Mouse (Mus musculus) myocyte (in vitro differentiated cells): ENCODE measurements around the gene Olfr235.

Source experiments
- E2F4 ChIP-seq: IDR thresholded peaks from one replicate; pipeline ENCODE4 v1.6.1; 2011; ENCODE audit warnings: mild to moderate bottlenecking, control low read depth, moderate library complexity; ENCODE audit not compliant: insufficient read depth
- MYOG ChIP-seq, 3 experiments: IDR thresholded peaks; one replicate each; pipeline ENCODE4 v1.6.1; 2011; ENCODE audit warnings: control low read depth in 2 of 3, low read depth in 2 of 3, mild to moderate bottlenecking in 2 of 3; ENCODE audit not compliant: insufficient read length in 2 of 3, control insufficient read depth in 1 of 3, insufficient read depth in 1 of 3
- POLR2A ChIP-seq: IDR thresholded peaks from one replicate; pipeline ENCODE4 v1.6.1; 2011; ENCODE audit warnings: low read depth, mild to moderate bottlenecking, control low read depth, moderate library complexity; ENCODE audit not compliant: insufficient read length
- SRF ChIP-seq: IDR thresholded peaks from one replicate; pipeline ENCODE4 v1.6.1; 2011; ENCODE audit warnings: low read depth; ENCODE audit not compliant: control insufficient read depth, insufficient read length
- TCF12 ChIP-seq: IDR thresholded peaks from one replicate; pipeline ENCODE4 v1.6.1; 2011; ENCODE audit warnings: mild to moderate bottlenecking, control low read depth; ENCODE audit not compliant: poor library complexity, insufficient read depth, severe bottlenecking
- USF1 ChIP-seq: IDR thresholded peaks from one replicate; pipeline ENCODE4 v1.6.1; 2011; ENCODE audit warnings: low read depth, mild to moderate bottlenecking, control low read depth, moderate library complexity

- no peak for TF ChIP-seq SRF
- TF ChIP-seq POLR2A = no peak
- no peak for TF ChIP-seq MYOG (IDR thresholded peaks at IDR 0.05; ENCODE audit: control insufficient read depth in 1 of 3, insufficient read depth in 1 of 3, insufficient read length in 2 of 3, low read depth in 2 of 3)
- TF ChIP-seq USF1 = no peak
- TF ChIP-seq E2F4 = no peak
- no peak for TF ChIP-seq TCF12
Measured at GRCm38 (mm10) chr19:12241559-12241958, 19.3 kb upstream of the Olfr235 start, which contains the start of gene Olfr262.
